Mouse (Mus musculus) intestine, embryonic 16.5 days (tissue): ENCODE data around the gene Kit. TPM values are rescaled to one million over a fixed set of nuclear protein-coding genes. Genes with fewer than 3 reads are reported as not detected.
A peak's percentile ranks its signal among the peaks of the same experiment; 100 is the strongest.

Source experiments
- ATAC-seq: fragments of 200-750 bp; cut with Nextera tagmentation; 2 replicates; pipeline ENCODE4 v1.8.0; 2017; ENCODE audit warnings: moderate TSS enrichment, moderate library complexity
- H3K27ac ChIP-seq: fragments of 300-500 bp; sonication (generic); 2 replicates; pipeline ENCODE4 v1.5.1; 2014; ENCODE audit warnings: mild to moderate bottlenecking, low read length
- H3K27me3 ChIP-seq: fragments of 300-500 bp; sonication (generic); replicated peaks from 2 replicates; pipeline ENCODE4 v1.6.1; 2014; ENCODE audit warnings: low read length, control low read depth, mixed read lengths; ENCODE audit not compliant: control insufficient read depth, insufficient read depth
- H3K36me3 ChIP-seq: fragments of 300-500 bp; sonication (generic); 2 replicates; pipeline ENCODE4 v1.6.1; 2014; ENCODE audit warnings: low read length, control low read depth; ENCODE audit not compliant: control insufficient read depth, insufficient read depth
- H3K4me1 ChIP-seq: fragments of 300-500 bp; sonication (generic); 2 replicates; pipeline ENCODE4 v1.6.1; 2014; ENCODE audit warnings: low read length, control low read depth, mixed read lengths; ENCODE audit not compliant: control insufficient read depth, insufficient read depth
- H3K4me2 ChIP-seq: fragments of 300-500 bp; sonication (generic); 2 replicates; pipeline ENCODE4 v1.6.1; 2014; ENCODE audit warnings: low read depth, low read length, control low read depth
- H3K4me3 ChIP-seq: fragments of 300-500 bp; sonication (generic); 2 replicates; pipeline ENCODE4 v1.5.1; 2014; ENCODE audit warnings: mild to moderate bottlenecking, low read length
- H3K9ac ChIP-seq: fragments of 300-500 bp; sonication (generic); 2 replicates; pipeline ENCODE4 v1.6.1; 2014; ENCODE audit warnings: low read depth, low read length
- H3K9me3 ChIP-seq: fragments of 300-500 bp; sonication (generic); 2 replicates; pipeline ENCODE4 v1.6.1; 2016; ENCODE audit warnings: low read length, control low read depth; ENCODE audit not compliant: control insufficient read depth
- WGBS: fragments of 180-500 bp; shearing (Covaris S2); extraction: QIAGEN DNeasy Blood & Tissue Kit; methylation state at CpG from one replicate; pipeline ENCODE4 v1.1.7; 2014; 5-methylcytosine and 5-hydroxymethylcytosine counted together
- polyA plus RNA-seq: library from polyadenylated mRNA; unstranded; fragments of >200 nt; fragmentation: Nextera tagmentation; extraction: Ambion mirVana; gene quantifications from 2 replicates; pipeline ENCODE4 v1.2.1, GENCODE M21; 2015

Kit gene
- 17.1 and 17.8 TPM in 2 replicates for polyA plus RNA-seq

DNA sequence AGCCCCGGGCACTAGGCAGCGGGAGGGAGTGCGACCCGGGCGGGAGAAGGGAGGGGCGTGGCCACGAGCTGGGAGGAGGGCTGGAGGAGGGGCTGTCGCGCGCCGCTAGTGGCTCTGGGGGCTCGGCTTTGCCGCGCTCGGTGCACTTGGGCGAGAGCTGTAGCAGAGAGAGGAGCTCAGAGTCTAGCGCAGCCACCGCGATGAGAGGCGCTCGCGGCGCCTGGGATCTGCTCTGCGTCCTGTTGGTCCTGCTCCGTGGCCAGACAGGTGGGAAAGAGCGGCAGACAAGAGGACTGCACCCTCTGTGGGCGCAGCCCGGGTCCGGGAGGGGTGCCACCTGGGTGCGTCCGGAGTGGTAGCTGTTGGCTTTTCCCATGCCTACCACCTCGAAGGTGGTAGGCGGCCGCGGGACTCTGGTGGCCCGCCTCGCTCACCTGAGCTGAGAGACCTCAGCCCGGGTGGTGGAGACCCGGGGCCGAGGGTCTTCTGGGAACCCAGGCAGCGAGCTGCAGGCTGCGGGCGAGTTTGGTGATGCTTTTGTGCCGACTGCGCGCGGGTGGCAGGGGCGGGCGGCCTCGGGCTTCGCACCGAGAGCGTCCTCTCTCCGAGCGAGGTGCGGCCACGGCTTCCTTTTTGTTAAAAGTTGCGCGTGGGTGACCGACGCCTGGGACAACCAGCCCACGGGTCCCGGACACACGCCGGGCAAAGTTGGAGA, at the start of gene Kit:
Gene Kit, plus strand, starts transcription at position 65 of the 715 bp plus-strand sequence.
- peak within 1 kb of the TSS; percentile 69 for H3K9ac ChIP-seq
- H3K36me3 ChIP-seq: no peaks in the 10 kb centered on the region
- peak within 1 kb of the TSS; percentile 67 for H3K4me3 ChIP-seq
- H3K27ac ChIP-seq: 0 out of 2 replicates have a peak within 1 kb of the TSS, but pooled peaks have one; percentile 50
- peak within 1 kb of the TSS; percentile 100 for H3K4me2 ChIP-seq
- ATAC-seq: peak; percentile 96
- H3K4me1 ChIP-seq: peaks cover 7% of the 10 kb centered on the region
- under 1% methylated on average over 61 of the region's 65 CpGs for WGBS
- H3K27me3 ChIP-seq: no peaks in the 10 kb centered on the region
- no peaks in the 10 kb centered on the region for H3K9me3 ChIP-seq

DNA sequence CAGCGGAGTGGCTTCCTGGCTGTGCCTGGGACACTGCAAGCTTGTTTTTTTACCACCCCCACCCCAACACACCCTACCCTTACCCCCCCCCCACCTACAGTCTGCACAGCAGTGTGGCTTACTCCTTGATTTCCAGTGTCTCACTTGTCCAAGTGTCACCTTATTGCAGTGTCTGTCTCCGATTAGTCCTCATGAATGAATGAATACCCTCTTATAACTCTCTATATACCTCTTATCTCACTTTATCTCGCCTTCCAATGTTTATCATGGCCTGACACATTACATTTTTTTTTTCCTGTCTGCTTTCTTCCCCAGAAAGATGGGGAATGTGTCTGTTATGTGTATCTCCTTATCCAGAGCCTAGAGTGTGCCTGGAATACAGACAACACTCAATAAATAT, 38.6 kb upstream of the Kit start:
- 55% methylated on average over 3 of the region's 3 CpGs for WGBS
- 0 out of 2 replicates have a peak, but pooled peaks cover 3% of the 10 kb centered on the region for H3K4me1 ChIP-seq
- H3K4me3 ChIP-seq: no peak overlapping the region
- ATAC-seq: no peak
- no peak overlapping the region for H3K4me2 ChIP-seq
- no peaks in the 10 kb centered on the region for H3K36me3 ChIP-seq
- H3K9ac ChIP-seq: no peak overlapping the region
- H3K9me3 ChIP-seq: no peaks in the 10 kb centered on the region
- H3K27ac ChIP-seq: no peak overlapping the region
- H3K27me3 ChIP-seq: no peaks in the 10 kb centered on the region

DNA sequence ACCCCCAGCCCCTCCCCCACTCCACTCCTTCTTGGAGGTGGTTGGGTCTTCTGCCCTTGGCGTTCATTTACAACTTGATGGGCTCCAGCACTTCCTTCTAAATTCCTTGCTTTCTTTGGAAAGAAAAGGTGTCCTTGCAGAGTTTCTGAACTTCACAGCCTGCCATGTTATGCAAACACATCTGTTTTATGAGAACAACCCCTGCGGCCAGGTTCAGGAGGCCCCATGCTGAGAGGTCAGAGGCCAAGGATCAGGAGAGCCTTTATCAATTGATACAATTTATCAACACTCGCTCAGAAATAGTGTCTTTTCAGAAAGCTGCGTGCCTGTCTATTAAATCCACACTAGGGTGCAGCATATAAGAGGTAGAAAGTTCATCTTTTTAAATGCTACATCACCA, 37.0 kb upstream of the Kit start:
- WGBS: 32% methylated on average over 4 of the region's 4 CpGs
- no peaks in the 10 kb centered on the region for H3K9me3 ChIP-seq
- ATAC-seq: no peak

DNA sequence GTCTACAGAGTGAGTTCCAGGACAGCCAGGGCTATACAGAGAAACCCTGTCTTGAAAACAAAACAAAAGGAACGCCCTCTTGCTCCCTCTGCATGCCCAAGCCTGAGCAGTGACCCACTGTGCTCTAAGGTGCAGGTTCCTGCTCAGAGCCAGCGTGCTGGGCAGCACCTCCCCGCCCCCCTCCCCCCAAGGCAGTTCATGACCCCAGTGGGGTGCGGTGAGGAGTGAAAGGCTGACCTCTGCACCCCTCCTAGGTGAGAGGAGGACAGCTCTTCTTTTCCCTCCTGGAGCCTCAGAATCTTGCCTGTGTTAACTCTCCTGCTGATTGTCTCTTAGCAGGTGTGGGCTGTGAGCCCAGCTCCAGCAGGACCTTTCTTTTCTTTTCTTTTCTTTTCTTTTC, 36.3 kb upstream of the Kit start:
- Histone ChIP-seq H3K27me3 (no peaks in the 10 kb centered on the region), H3K4me3 (no peak overlapping the region), H3K36me3 (no peaks in the 10 kb centered on the region), H3K9me3 (no peaks in the 10 kb centered on the region), H3K4me2 (no peak overlapping the region), H3K9ac (no peak overlapping the region), H3K4me1 (0 out of 2 replicates have a peak, but pooled peaks cover 3% of the 10 kb centered on the region), H3K27ac (no peak overlapping the region)
- ATAC-seq: peak; percentile 53; the same call in 1 of the 2 replicates
- 43% methylated on average over 4 of the region's 4 CpGs for WGBS

More for the DNA sequence above, 37.0 kb upstream of the Kit start:
- H3K4me2 ChIP-seq: no peak overlapping the region
- no peak overlapping the region for H3K27ac ChIP-seq
- 0 out of 2 replicates have a peak, but pooled peaks cover 3% of the 10 kb centered on the region for H3K4me1 ChIP-seq
- no peak overlapping the region for H3K9ac ChIP-seq
- H3K27me3 ChIP-seq: no peaks in the 10 kb centered on the region
- H3K4me3 ChIP-seq: no peak overlapping the region
- no peaks in the 10 kb centered on the region for H3K36me3 ChIP-seq

DNA sequence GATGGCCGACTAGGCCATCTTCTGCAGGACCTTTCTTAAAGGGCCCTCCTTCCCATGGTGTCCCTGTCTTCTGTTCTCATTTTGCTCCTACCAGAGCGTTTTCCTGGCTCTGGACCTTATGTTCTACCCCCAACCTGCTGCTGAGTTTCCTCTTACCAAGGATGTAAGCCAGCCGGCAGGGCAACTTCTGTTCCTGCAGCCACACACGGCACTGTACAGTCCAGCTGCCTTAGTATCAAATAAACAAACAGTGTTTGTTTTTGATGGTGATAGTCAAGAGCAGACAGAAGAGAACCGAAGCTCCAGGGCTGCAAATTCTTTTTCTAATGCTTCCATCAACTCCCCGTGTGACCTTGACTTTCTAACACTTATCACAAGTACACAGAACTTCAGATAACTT, 35.6 kb upstream of the Kit start:
- no peaks in the 10 kb centered on the region for H3K36me3 ChIP-seq
- ATAC-seq: 0 out of 2 replicates have a peak, but pooled peaks have one; percentile 28
- H3K4me3 ChIP-seq: no peak overlapping the region
- H3K9ac ChIP-seq: no peak overlapping the region
- no peak overlapping the region for H3K4me2 ChIP-seq
- H3K9me3 ChIP-seq: no peaks in the 10 kb centered on the region
- no peaks in the 10 kb centered on the region for H3K27me3 ChIP-seq
- H3K27ac ChIP-seq: no peak overlapping the region
- 0 out of 2 replicates have a peak, but pooled peaks cover 3% of the 10 kb centered on the region for H3K4me1 ChIP-seq
- 19% methylated on average over 6 of the region's 6 CpGs for WGBS

DNA sequence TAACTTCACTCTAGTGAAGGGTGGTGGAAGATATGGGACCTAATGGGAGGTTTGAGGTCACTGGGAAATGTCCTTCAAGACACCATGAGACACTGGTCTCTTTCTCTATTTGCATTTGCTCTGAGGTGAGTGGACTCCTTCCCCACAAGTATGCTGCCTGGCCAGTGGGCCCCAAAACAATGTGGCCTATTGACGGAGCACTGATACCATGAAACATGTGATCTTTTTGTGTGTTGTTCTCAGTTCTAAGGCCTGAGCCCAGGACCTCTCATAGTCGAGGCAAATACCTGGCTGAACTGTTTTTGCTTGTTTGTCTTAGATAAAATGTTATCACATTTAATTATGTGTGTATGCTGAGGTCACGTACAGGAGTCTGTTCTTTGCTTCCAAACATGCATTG, 31.0 kb upstream of the Kit start:
- Histone ChIP-seq H3K4me1 (peaks cover 18% of the 10 kb centered on the region), H3K4me2 (no peak overlapping the region), H3K36me3 (no peaks in the 10 kb centered on the region), H3K4me3 (no peak overlapping the region), H3K27ac (no peak overlapping the region), H3K9ac (no peak overlapping the region), H3K9me3 (no peaks in the 10 kb centered on the region), H3K27me3 (no peaks in the 10 kb centered on the region)
- WGBS: 60% methylated on average over 3 of the region's 3 CpGs
- no peak for ATAC-seq

DNA sequence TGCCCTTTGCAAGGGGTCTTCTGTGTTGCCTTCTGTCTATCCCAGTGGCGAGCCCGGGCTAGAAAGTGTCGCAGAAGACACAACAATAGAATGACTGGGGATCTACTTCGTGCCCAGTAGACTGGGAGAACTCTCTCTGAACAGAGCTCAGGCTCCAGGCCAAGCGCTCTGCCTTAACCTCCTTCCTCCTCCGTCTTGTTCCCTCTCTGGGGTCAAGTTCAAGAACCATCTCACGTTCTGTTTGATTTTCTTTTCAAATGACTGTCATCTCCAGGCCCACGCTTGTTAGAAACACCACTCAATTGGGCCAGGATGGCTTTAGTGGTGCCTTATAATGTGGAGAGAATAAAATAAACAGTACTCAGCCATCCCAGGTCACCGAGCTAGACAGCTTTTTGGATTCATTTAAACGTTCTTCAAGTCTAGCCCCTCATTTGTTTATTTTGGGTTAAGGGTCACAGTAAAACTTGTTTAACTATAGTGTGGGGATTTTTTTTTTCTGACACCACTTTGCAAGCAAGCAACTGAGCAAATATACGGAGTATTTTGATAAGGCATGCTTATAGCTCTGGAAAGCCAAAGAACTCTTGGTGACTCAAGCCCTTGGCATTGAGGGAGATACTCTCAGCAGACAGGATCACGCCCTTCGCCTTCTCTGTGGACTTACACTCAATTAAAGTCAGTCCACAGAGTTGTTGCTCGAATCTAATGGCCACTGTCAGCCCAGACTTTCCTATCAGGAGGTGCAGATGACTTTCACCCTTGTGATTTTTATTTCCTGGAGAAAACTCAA, 30.0 kb upstream of the Kit start:
- Histone ChIP-seq H3K9ac (no peak overlapping the region), H3K36me3 (no peaks in the 10 kb centered on the region), H3K9me3 (peaks cover under 1% of the 10 kb centered on the region; the same call in 1 of the 2 replicates), H3K4me3 (no peak overlapping the region), H3K27ac (no peak overlapping the region), H3K4me2 (no peak overlapping the region), H3K27me3 (no peaks in the 10 kb centered on the region), H3K4me1 (peaks cover 15% of the 10 kb centered on the region)
- ATAC-seq: peak; percentile 77
- WGBS: 51% methylated on average over 14 of the region's 14 CpGs

DNA sequence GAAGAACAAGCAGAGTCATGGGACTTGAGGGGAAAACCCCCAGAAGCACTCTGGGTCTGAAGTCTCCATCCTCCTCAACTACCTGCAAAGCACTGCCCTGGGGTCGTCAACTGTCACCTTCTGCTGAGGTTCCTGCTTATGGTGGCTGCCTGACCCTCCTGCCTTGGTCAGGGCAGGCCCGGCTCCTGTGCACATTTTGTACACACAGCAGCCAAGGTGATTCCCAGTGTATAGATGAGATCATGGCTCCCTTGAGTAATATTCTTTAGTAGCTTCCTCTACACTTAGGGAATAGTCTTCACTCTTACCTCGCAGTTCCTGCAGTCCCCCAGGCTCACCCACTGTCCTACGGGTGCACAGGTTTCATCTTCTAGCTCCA, 29.5 kb upstream of the Kit start:
- WGBS: 66% methylated on average over 4 of the region's 4 CpGs
- Histone ChIP-seq H3K9ac (no peak overlapping the region), H3K4me3 (no peak overlapping the region), H3K9me3 (peaks cover 4% of the 10 kb centered on the region; the same call in 1 of the 2 replicates), H3K4me2 (no peak overlapping the region), H3K4me1 (peaks cover 15% of the 10 kb centered on the region), H3K36me3 (no peaks in the 10 kb centered on the region), H3K27me3 (no peaks in the 10 kb centered on the region), H3K27ac (no peak overlapping the region)
- ATAC-seq: peak; percentile 48

DNA sequence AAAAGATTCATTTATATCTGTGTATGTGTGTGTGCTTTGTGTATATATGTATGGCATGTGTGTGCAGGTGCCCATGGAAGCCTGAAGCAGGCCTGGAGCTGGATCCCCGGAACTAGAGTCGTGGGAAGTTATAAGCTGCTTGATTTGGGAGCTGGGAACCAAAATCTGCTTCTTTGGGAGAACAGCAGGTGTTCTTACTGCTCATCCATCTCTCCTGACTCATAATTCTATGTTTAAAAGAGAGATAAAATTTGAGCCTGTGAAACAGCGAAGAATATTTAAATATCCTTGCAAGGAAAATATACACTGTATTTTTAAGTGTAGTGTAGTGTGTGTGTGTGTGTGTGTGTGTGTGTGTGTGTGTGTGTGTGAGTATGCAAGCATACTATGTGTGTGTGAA, 21.7 kb upstream of the Kit start:
- no peaks in the 10 kb centered on the region for H3K4me1 ChIP-seq
- no peak overlapping the region for H3K4me3 ChIP-seq
- no peaks in the 10 kb centered on the region for H3K27me3 ChIP-seq
- H3K27ac ChIP-seq: no peak overlapping the region
- peaks cover 4% of the 10 kb centered on the region; the same call in 1 of the 2 replicates for H3K9me3 ChIP-seq
- no peaks in the 10 kb centered on the region for H3K36me3 ChIP-seq
- no peak for ATAC-seq
- WGBS: 88% methylated on average over 3 of the region's 3 CpGs
- no peak overlapping the region for H3K9ac ChIP-seq
- no peak overlapping the region for H3K4me2 ChIP-seq
